Mouse (Mus musculus): ENCODE data around the gene Trio. TPM values are rescaled to one million over a fixed set of nuclear protein-coding genes. Genes with fewer than 3 reads are reported as not detected.
A peak's percentile ranks its signal among the peaks of the same experiment; 100 is the strongest.

The Trio gene
- polyA plus RNA-seq, 1 experiment from 2014 or later, result 37.5 TPM

DNA sequence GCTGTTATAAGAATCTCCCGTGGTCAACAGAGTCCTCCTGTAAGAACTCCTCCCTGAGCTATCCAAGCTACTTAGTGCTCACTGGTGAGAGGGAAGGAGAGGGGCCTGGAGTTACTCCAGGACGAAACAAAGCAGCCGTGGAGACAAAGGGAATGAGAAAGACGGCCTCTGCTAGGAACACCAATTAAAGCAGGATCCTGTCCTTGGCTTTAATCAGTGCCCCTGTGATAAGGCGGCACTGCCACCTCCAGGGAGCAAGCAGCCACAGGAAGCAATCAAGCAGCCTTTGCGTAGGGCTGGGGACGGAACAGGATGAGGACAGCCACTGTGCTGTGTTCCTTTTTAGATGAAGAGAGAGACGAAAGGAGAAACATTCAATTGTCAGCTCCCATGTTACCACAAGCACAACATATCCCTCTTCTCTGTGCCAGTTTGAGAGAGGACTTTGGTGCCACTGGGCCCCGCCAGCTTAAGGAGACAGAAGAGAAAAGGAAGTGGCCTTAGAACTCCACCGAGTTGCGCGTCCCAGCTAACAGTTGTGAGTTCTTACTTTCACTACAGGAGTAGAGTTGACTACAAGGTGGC is 242.0 kb downstream of the Trio start:
- no peaks in the 10 kb centered on the region for H3K27me3 ChIP-seq (ENCODE audit: control insufficient read depth, insufficient read depth, low read depth, low read length)
- H3K4me3 ChIP-seq (ENCODE audit: low read depth, low read length), result no peak overlapping the region
- 21% methylated on average over 12 of the region's 12 CpGs for WGBS
- H3K4me2 ChIP-seq (ENCODE audit: low read length), result peak overlapping the region; percentile 14; the same call in 1 of the 2 replicates
- H3K36me3 ChIP-seq (ENCODE audit: control insufficient read depth, insufficient read depth, low read length), result no peaks in the 10 kb centered on the region
- ATAC-seq, result peak; percentile 23; the same call in 1 of the 2 replicates
- peak overlapping the region; percentile 37; the same call in 1 of the 2 replicates for H3K9ac ChIP-seq (ENCODE audit: low read depth, low read length)
- H3K4me1 ChIP-seq (ENCODE audit: control insufficient read depth, insufficient read depth, low read length), result peaks cover 87% of the 10 kb centered on the region
- no peaks in the 10 kb centered on the region for H3K9me3 ChIP-seq (replicated peaks; ENCODE audit: control insufficient read depth, low read length, poor library complexity, severe bottlenecking)
- peak overlapping the region; percentile 78 for H3K27ac ChIP-seq (ENCODE audit: low read length)

DNA sequence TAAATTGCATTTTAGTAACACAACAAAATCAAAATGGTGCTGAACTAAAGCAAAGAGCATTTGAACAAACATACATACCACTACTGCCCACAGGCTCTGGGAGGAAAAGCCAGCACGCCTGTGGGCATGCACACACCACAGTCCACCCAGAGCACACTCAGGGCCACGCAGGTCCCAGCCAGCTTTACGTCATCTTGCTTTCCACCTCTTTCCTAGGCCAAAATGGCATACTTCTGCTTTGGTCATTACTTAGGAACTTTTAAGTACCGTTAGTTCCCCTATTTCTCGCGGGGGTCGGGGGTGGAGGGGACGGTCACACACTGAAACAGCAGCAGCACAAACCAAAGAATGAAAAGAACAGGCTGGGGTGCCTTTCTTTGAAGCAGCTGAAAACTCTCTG is 242.6 kb downstream of the Trio start:
- Histone ChIP-seq H3K4me3 (ENCODE audit: low read depth, low read length) (no peak overlapping the region), H3K4me1 (ENCODE audit: control insufficient read depth, insufficient read depth, low read length) (peaks cover 87% of the 10 kb centered on the region), H3K4me2 (ENCODE audit: low read length) (no peak overlapping the region), H3K9ac (ENCODE audit: low read depth, low read length) (0 out of 2 replicates have a peak overlapping the region, but pooled peaks have one; percentile 16), H3K27me3 (ENCODE audit: control insufficient read depth, insufficient read depth, low read depth, low read length) (no peaks in the 10 kb centered on the region), H3K9me3 (replicated peaks; ENCODE audit: control insufficient read depth, low read length, poor library complexity, severe bottlenecking) (no peaks in the 10 kb centered on the region), H3K27ac (ENCODE audit: low read length) (peak overlapping the region; percentile 78), H3K36me3 (ENCODE audit: control insufficient read depth, insufficient read depth, low read length) (no peaks in the 10 kb centered on the region)
- WGBS, result 17% methylated on average over 8 of the region's 8 CpGs
- no peak for ATAC-seq

DNA sequence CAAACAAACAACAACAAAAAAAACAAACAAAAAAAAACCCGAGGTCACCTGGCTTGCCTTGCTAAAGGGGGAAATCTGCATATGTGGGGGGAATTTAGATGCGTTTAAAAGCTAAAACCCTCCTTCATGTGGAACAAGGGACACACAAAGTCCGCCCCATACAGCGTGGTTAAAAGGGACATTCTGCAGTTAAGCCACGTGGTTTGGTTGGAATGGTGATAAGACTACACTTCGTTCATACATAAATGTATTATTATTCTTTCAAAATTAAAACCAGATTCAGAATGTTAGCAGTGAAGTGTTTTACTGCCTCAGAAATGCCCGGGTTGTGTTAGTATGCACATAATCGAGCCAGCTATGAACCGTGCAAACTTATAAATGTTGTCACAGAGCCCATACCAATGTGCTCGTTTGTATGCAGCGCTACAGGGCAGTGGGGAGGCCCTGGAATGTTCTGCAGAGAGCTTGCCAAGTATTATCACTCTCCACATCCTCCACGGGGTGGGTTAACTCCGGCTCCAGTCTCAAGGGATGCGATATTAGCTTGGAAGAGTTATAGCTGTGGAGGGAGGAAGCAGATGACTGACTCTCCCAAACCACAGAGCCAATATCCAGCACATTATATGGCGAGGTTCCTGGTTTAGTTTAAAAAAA is 243.1 kb downstream of the Trio start:
- H3K4me1 ChIP-seq (ENCODE audit: control insufficient read depth, insufficient read depth, low read length), result peaks cover 87% of the 10 kb centered on the region
- H3K36me3 ChIP-seq (ENCODE audit: control insufficient read depth, insufficient read depth, low read length), result no peaks in the 10 kb centered on the region
- no peaks in the 10 kb centered on the region for H3K9me3 ChIP-seq (replicated peaks; ENCODE audit: control insufficient read depth, low read length, poor library complexity, severe bottlenecking)
- no peaks in the 10 kb centered on the region for H3K27me3 ChIP-seq (ENCODE audit: control insufficient read depth, insufficient read depth, low read depth, low read length)
- H3K4me2 ChIP-seq (ENCODE audit: low read length), result no peak overlapping the region
- ATAC-seq, result peak; percentile 49
- WGBS, result 28% methylated on average over 15 of the region's 15 CpGs
- no peak overlapping the region for H3K9ac ChIP-seq (ENCODE audit: low read depth, low read length)
- H3K27ac ChIP-seq (ENCODE audit: low read length), result peak overlapping the region; percentile 78
- no peak overlapping the region for H3K4me3 ChIP-seq (ENCODE audit: low read depth, low read length)

DNA sequence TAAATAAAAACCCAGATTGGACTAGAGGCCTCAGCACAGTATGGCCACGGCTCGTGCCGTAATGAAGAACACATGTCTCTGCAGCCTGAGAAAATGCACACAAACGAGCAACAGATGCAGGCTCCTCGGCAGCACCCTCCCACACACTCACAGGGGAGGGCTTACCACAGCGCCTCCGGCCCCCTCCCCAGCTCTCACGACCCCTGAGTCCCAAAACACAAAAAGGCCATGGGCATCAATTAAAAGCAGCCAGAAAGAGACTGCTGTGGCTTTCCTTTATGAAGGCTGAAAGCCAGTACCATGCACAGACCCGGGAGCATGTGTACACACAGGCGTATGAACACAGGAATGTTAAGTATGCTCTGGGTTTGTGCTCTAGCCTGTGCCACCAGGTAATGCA is 245.8 kb downstream of the Trio start:
- Histone ChIP-seq H3K4me1 (ENCODE audit: control insufficient read depth, insufficient read depth, low read length) (peaks cover 80% of the 10 kb centered on the region), H3K9ac (ENCODE audit: low read depth, low read length) (0 out of 2 replicates have a peak overlapping the region, but pooled peaks have one; percentile 31), H3K27me3 (ENCODE audit: control insufficient read depth, insufficient read depth, low read depth, low read length) (no peaks in the 10 kb centered on the region), H3K27ac (ENCODE audit: low read length) (peak overlapping the region; percentile 60), H3K36me3 (ENCODE audit: control insufficient read depth, insufficient read depth, low read length) (no peaks in the 10 kb centered on the region), H3K4me2 (ENCODE audit: low read length) (no peak overlapping the region), H3K9me3 (replicated peaks; ENCODE audit: control insufficient read depth, low read length, poor library complexity, severe bottlenecking) (no peaks in the 10 kb centered on the region), H3K4me3 (ENCODE audit: low read depth, low read length) (no peak overlapping the region)
- ATAC-seq, result 0 out of 2 replicates have a peak, but pooled peaks have one; percentile 16
- WGBS, result 22% methylated on average over 10 of the region's 10 CpGs

DNA sequence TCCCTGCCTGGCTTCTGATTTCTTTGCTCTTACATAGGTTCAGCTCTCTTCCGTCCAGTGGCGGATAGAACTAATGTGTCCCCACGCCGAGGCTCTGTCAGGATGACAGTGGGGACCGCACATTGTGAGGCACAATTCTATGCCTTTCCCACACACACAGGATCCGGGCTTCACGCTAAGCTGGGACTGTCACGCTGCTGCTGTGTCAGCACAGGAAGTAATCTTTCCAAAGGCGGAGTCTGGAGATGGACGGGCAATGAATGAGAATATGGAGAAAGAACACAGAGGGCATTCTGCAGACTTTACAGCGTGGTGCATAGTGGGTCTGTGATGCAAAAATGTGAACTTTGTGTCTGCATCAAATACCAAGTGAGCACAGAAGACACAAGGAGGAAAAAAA is 246.2 kb downstream of the Trio start:
- Histone ChIP-seq H3K9me3 (replicated peaks; ENCODE audit: control insufficient read depth, low read length, poor library complexity, severe bottlenecking) (no peaks in the 10 kb centered on the region), H3K9ac (ENCODE audit: low read depth, low read length) (no peak overlapping the region), H3K4me1 (ENCODE audit: control insufficient read depth, insufficient read depth, low read length) (peaks cover 77% of the 10 kb centered on the region), H3K36me3 (ENCODE audit: control insufficient read depth, insufficient read depth, low read length) (no peaks in the 10 kb centered on the region), H3K4me3 (ENCODE audit: low read depth, low read length) (no peak overlapping the region), H3K27me3 (ENCODE audit: control insufficient read depth, insufficient read depth, low read depth, low read length) (no peaks in the 10 kb centered on the region), H3K27ac (ENCODE audit: low read length) (peak overlapping the region; percentile 62), H3K4me2 (ENCODE audit: low read length) (0 out of 2 replicates have a peak overlapping the region, but pooled peaks have one; percentile 3)
- ATAC-seq, result no peak
- 43% methylated on average over 11 of the region's 11 CpGs for WGBS

DNA sequence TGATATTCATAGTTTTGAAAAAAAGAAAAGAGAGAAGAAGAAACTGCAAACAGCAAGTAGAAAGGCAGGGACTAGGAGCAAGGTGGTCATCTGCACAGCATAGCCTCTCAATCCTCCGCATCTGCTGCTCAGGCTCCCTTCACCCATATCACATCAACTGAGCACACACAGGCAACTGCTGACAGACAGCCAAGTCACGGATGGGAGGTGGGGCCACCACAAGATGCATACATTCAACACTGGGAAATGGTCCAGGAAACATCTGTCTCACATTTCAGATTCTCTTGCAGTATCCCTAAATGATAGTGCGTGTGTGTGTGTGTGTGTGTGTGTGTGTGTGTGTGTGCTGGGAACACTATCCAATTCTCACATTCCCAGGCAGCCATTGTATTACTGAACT is 247.4 kb downstream of the Trio start:
- H3K36me3 ChIP-seq (ENCODE audit: control insufficient read depth, insufficient read depth, low read length), result peaks cover 9% of the 10 kb centered on the region

DNA sequence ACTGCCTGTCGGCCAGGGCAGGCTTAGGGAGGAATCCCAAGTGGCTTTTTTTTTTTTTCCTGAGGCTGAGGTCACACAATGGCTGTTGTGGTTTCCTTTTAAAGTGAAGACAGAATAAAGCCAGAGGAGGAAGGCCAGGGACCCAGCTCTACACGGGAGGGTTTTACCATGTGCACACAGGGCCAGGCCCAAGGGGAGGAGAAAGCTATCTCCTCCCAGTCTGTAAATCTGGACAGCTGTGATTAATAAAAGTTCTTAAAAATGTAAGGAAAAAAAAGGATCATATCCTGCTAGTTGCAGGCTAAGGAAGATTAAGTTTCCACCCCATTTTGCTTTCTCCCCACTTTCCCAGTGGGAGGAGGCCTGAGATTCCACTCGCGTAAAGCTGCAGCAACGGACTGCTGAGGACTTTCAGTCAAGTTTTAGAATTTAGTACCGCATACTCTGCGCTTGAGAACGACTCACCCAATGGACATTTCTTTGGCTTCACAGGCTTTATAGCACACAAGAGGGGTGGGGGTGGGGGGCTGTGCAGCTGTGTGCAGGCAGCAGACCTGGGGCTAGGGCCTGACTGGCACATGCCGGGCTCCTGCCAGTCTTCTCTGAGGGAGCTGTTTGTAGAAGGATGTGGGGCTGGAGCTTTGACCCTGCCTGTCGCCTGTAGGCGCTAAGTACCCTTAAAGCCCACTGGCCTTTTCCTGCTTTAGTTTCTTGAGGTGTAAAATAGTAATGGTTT is 248.0 kb downstream of the Trio start:
- 28% methylated on average over 11 of the region's 11 CpGs for WGBS

More for the DNA sequence above, 247.4 kb downstream of the Trio start:
- Histone ChIP-seq H3K4me2 (ENCODE audit: low read length) (no peak overlapping the region), H3K27me3 (ENCODE audit: control insufficient read depth, insufficient read depth, low read depth, low read length) (no peaks in the 10 kb centered on the region), H3K4me3 (ENCODE audit: low read depth, low read length) (no peak overlapping the region), H3K9me3 (replicated peaks; ENCODE audit: control insufficient read depth, low read length, poor library complexity, severe bottlenecking) (no peaks in the 10 kb centered on the region), H3K4me1 (ENCODE audit: control insufficient read depth, insufficient read depth, low read length) (peaks cover 66% of the 10 kb centered on the region), H3K9ac (ENCODE audit: low read depth, low read length) (0 out of 2 replicates have a peak overlapping the region, but pooled peaks have one; percentile 2), H3K27ac (ENCODE audit: low read length) (peak overlapping the region; percentile 20; the same call in 1 of the 2 replicates)
- WGBS, result 28% methylated on average over 3 of the region's 3 CpGs
- no peak for ATAC-seq

DNA sequence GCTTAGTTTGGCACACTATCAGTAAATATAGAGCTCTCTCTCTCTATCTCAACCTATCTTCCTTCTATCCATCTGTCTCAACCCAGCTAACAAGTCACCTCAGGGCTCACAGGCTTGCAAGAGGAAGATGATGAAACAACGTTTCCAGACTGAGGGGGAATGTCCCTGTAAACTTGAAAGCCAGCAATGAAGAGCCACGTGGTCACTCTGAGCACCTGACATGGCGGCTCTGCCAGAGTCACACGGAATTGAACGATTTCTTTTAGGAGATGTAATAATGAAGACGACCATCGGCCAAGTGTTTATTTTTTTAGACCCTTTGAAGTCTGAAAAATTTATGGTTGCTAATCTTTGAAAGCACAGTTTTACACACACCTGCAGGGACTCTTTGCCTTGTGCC is 251.2 kb downstream of the Trio start:
- peaks cover 33% of the 10 kb centered on the region for H3K4me1 ChIP-seq (ENCODE audit: control insufficient read depth, insufficient read depth, low read length)
- H3K27me3 ChIP-seq (ENCODE audit: control insufficient read depth, insufficient read depth, low read depth, low read length), result no peaks in the 10 kb centered on the region
- H3K9ac ChIP-seq (ENCODE audit: low read depth, low read length), result no peak overlapping the region
- no peak for ATAC-seq
- no peak overlapping the region for H3K4me2 ChIP-seq (ENCODE audit: low read length)
- H3K4me3 ChIP-seq (ENCODE audit: low read depth, low read length), result no peak overlapping the region
- peaks cover 17% of the 10 kb centered on the region for H3K36me3 ChIP-seq (ENCODE audit: control insufficient read depth, insufficient read depth, low read length)
- 75% methylated on average over 7 of the region's 7 CpGs for WGBS
- no peak overlapping the region; the same call in 1 of the 2 replicates for H3K27ac ChIP-seq (ENCODE audit: low read length)
- H3K9me3 ChIP-seq (replicated peaks; ENCODE audit: control insufficient read depth, low read length, poor library complexity, severe bottlenecking), result no peaks in the 10 kb centered on the region

More for the DNA sequence above, 248.0 kb downstream of the Trio start:
- H3K36me3 ChIP-seq (ENCODE audit: control insufficient read depth, insufficient read depth, low read length), result peaks cover 14% of the 10 kb centered on the region
- no peak; the same call in 1 of the 2 replicates for ATAC-seq
- H3K4me3 ChIP-seq (ENCODE audit: low read depth, low read length), result no peak overlapping the region
- peak overlapping the region; percentile 36; the same call in 1 of the 2 replicates for H3K27ac ChIP-seq (ENCODE audit: low read length)
- H3K4me1 ChIP-seq (ENCODE audit: control insufficient read depth, insufficient read depth, low read length), result peaks cover 59% of the 10 kb centered on the region
- no peaks in the 10 kb centered on the region for H3K9me3 ChIP-seq (replicated peaks; ENCODE audit: control insufficient read depth, low read length, poor library complexity, severe bottlenecking)
- peak overlapping the region; percentile 43 for H3K9ac ChIP-seq (ENCODE audit: low read depth, low read length)
- H3K27me3 ChIP-seq (ENCODE audit: control insufficient read depth, insufficient read depth, low read depth, low read length), result no peaks in the 10 kb centered on the region
- H3K4me2 ChIP-seq (ENCODE audit: low read length), result no peak overlapping the region
